Mouse (Mus musculus): ENCODE data around the gene Zscan4-ps1. TPM values are rescaled to one million over a fixed set of nuclear protein-coding genes. Genes with fewer than 3 reads are reported as not detected.

The Zscan4-ps1 gene
- polyA plus RNA-seq (2017; shearing (Covaris generic)): not detected

DNA sequence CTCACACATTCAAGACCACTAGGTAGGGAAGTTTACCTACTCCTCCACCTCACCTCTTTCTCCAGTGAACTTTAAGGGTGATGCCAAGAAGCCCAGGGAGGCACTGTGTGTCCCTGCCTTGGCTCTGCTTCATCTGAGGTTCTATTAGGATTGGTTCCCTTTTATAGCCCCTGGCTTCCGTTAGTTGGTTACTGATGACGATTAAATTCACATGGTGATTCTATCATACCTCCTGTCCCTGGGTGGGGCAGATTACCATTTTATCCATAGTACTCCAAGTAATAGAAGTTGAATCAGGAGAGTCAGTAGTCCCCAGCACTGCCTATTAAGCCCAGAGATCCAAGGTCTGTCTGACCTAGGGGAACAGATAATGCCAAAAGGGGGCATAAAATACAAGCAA lies at the start of gene Zscan4-ps1:
TSS of gene Zscan4-ps1 (minus strand) at position 101 of the 400 bp plus-strand sequence.

Other genes with a start within 250 kb of the Zscan4-ps1 start
- gene Zscan4b, start 164.6 kb downstream of the Zscan4-ps1 start, polyA plus RNA-seq (2017; shearing (Covaris generic)): not detected
- not detected for gene Zscan4c, start 63.9 kb downstream of the Zscan4-ps1 start, polyA plus RNA-seq (2017; shearing (Covaris generic))
- not detected for gene Zscan4d, start 96.5 kb upstream of the Zscan4-ps1 start, polyA plus RNA-seq (2017; shearing (Covaris generic))
- gene Zscan4e, start 241.0 kb upstream of the Zscan4-ps1 start, polyA plus RNA-seq (2017; shearing (Covaris generic)): not detected

Data from effector memory CD4-positive, alpha-beta T cell, adult 5 months (primary cell).